Mouse (Mus musculus) mesoderm, embryonic 11.5 days (tissue): ENCODE measurements at regions not wholly inside any gene's neighbourhood (a gene's known extent, or its start where the extent isn't known, plus 50 kb on each side); places are given as distances from the start of the nearest gene placed in this dataset.

Experiments
- DNase-seq: peaks from one replicate; pipeline ENCODE4 v3.0.0-alpha.2; 2012; ENCODE audit warnings: low read depth, low spot score

DNA sequence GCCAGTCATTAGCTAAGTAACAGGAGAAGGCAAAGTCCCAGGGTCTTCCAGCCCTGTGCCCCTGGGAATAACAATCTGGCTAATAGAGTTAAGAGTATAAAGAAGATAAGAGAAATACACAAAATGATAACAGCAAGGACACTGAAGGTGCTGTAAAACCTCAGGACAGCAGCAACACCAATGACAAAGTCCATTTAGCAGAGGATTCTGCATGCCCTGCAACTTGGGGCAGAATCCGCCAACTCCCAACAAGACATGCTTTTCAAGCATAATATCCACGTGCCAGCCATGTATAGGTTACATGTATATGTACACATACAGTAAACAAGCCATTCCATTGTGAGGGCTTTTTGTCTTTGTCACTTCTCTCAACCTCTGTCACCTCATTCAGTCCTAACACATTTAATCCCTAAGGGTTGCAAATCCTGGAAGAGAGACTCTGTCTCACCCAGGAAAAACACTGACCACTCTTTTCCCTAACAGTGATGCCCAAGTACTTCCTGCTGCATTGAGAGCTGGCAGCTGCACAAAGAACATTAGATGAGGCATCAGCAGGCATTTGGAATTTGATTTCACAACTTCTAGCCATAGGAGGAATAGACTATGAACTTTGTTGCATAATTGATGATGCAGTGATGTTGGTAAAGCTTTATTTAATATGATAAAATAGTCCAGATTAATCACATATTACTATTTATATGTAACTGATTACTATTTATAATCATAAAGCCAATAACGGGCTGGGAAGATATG lies 105.8 kb upstream of the Slc4a7 start:
- no peak for DNase-seq

DNA sequence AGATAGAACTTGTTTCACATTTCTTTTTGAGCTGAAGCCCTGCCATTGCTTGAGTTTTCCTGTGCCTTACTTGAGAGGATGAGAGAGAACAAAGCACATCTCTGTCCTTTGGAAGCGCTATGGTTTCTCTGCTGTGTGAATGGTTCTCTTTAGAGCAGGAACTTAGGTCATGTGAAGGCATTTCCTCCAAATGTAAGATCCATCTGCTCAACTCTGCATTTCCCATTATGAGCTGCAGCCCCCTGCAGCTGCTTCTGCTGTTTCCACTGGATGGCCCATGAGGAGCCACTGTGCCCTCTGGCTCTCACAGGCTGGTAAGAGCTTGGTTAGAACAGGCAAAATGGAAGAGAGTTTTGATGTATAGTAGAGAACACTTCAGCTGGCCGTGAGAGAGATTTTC lies 102.5 kb upstream of the Slc4a7 start:
- DNase-seq, result peak; percentile 41

GRCm38 (mm10) chr14:14599990-14600389 lies 102.1 kb upstream of the Slc4a7 start:
- DNase-seq, result no peak

DNA sequence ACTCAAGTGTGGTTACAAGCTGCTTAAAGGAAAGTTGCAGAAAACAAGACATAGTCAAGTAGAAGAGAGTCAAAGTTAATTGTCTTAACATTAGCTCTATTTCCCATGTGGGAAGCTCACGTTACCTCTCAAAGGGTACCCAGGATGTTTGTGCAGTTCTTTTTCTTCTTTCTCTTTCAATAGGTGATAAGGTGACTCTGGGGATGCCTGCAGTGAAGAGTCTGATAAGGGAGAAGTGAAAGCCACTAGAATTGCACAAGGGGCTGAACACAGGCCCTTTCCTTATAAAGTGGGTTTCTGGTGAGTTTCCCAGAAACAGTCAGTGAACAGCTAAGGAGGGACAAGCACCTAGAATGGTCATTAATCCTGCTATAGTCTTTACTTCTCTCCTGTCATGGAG lies 98.6 kb upstream of the Slc4a7 start:
- no peak for DNase-seq

DNA sequence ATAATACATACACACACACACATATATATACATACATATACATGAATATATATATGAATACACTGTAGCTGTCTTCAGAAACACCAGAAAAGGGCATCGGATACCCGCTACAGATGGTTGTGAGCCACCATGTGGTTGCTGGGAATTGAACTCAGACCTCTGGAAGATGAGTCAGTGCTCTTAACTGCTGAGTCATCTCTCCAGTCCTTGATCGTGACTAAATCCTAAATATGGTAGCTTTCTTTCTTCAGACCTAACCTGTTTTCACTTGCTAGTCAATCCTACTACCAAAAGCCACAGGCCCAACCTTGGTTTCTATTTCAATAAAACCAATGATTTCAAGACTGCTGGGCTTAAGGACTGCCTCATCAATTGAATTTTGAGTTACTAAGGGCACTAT lies 95.0 kb upstream of the Slc4a7 start:
- DNase-seq, result no peak

GRCm38 (mm10) chr14:14612245-14612644 lies 89.8 kb upstream of the Slc4a7 start:
- peak; percentile 47 for DNase-seq

- DNase-seq, result no peak
These were observed 81.8 kb upstream of the Slc4a7 start for GRCm38 (mm10) chr14:14620316-14620715.

- DNase-seq, result no peak
These were observed 73.4 kb upstream of the Slc4a7 start for GRCm38 (mm10) chr14:14628673-14629072.

- no peak for DNase-seq
These were observed 70.3 kb upstream of the Slc4a7 start for GRCm38 (mm10) chr14:14631750-14632149.

DNA sequence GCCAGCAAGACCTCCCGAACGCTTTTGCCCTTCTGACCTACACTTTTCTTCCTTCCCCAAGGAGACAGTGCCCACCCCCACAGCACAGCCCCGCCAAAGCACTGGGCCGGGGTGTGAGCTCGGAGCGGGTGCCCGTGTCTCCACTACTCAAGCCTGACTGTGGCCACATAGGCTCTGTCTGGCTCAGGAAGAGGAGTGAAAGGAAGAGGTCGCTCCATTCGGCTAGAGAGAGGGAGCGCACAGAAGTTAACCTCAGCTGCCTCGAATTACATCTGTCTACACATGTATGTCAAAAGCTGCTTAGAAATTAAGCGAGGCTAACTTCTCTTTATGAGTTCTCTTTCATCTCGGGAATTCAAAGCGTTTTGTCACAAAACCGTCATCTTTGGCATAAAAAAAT lies 69.6 kb upstream of the Slc4a7 start:
- DNase-seq, result peak; percentile 43

DNA sequence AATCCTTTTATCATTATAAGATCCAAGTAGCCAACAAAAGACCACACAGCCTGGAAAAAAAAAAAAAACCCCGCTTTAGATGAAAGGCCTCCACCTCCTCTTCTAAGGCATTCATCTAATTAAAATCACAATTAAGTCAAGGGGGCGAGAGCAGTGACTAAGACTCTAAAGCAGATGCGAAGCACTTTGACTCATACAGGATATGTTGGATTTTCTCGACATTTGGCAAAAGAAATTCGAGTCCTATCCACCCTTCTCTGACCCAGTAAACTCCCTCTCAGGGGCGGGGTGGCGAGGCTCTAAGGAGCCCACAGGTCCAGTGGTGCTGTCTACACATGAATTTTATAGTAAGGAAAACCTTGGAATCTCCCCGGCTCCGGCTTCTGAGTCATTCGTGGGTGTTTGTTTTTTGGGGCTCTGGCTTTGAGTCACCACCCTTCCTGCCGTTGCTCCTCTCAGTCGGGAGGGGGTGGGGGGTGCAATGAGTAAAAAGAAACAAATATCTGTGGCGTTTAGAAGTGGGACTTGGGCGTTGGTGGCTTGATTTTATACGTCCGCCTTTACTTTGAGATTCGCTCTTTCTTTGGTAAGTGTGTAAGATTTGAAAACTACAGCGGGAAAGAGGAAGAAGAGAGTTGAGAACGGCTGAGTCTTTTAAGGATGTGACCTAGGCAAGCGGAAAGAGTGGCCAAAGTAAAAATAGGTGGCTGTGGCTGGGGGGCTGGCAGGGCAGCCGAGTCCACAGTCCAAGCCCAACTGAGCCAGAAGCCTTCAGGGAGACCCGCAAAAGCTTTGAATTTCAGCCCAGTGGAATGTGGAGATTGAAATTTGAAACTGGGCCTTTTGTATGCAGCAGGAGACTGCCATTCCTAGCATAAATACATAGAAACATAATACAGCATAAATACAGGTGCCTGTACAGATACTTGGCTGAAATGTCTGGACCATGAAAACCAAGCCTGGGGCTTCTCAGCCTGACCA lies 68.8 kb upstream of the Slc4a7 start:
- peak; percentile 41 for DNase-seq

DNA sequence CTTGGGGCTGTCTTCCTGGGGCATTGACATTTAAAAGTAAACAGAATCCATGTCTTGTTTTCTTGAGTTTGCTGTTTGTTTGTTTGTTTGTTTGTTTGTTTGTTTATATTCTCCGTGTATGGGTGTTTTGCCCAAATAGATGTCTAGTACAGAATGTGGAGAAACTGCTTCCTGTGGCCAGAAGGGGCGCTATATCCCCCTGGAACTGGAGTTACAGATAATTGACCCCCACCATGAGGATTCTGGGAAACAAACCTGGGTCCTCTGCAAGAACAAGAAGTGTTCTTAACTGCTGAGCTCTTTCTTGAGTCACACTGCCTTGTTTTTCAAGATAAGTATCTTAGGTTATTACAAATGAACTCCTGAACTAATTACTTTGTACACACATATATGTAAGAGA lies 68.1 kb upstream of the Slc4a7 start:
- DNase-seq, result no peak

DNA sequence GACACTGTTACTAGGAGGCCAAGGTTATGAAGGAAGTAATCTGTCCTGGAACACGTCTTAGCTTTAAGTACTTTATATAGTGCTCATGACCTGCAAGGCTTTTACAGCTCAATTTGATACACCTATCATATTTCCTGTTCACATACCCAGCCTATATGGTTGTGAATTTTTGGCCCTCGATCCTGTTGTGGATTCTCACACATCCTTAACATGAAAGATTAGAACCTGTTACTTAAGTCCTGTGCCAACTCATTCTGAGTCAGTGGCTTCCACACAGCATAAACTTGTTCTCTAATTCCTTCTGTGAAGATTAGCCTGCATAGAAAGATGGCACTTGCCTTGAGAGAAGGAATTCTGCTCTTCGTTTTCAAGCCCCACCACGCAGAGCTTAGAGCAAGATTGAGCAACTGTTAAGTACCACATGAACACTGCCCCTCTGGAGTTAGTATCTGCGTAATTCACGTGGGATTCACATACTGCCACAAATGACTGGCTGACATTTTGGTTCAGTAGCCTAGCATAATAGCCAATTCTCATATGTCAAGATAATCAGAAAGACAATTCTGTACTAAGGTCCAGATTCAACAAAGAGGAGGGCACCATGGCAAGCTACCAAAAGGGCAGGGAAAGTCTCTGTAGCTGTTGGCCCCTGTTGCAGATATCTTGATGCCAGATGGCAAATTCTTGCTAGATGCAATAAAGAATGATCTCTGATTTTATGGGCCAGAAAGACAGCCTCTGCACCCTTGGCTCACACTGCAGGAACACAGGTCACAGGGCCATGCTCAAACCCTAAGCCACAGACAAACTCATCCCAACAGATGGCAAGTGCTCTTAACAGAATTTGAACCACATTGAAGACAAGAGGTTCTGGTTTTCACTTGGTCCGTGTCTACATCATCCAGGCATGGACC lies 62.7 kb upstream of the Slc4a7 start:
- no peak for DNase-seq

DNA sequence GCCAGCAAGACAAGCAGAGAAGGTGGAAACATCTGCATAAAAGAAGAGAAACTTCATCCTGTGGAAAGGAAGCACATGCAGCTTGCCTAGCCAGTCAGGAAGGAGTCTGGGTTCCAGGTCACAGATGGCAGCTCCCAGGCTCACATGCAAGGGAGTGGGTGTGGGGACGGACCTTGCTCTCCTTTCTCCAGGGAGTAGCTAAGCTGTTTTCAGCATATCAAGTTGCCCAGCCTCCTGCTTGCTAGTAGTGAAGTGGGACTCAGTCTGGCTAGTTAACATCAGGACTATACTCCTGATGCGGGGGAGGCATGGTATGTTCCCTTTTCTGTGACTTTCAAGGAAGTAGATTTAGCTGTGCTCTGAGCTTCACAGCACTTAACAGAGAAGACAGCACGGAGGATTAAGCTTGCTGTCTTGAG lies 62.0 kb upstream of the Slc4a7 start:
- no peak for DNase-seq

DNA sequence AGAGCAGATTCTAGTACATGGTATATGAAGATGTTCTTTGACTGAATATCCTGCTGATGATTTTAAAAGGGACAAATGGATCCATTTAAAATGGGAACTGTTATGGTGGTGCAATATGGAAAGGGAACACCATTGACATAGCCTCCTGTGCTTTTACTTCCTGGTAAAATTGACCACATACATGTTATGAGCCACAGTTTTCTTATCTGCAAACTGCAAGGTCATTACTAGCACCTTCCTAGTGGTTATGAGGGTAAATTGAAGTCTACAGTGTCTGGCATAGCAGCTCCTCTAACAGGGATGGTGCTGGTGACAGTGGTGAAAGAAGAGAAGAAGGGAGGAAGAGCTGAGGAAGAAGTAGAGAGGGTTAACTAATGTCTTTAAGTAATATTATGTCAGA lies 61.5 kb upstream of the Slc4a7 start:
- no peak for DNase-seq

DNA sequence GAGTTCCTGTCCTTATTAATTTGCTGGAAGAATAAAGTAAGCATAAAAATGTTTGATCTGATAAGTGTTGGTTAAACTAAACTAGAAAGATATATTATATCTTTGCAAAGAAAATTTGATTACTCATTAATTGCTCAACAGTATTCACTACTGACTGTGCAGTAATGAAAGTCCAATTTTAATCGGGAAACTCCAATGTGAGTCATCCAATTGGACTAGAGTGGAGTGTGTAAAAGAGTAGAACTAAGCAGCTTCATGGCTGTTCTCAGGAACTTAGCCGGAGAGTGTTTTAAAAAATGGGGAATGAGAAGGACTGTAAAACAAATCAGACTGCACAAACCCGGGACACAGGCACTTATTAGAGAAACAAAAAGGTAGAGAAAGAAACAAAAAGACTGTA lies 58.5 kb upstream of the Slc4a7 start:
- no peak for DNase-seq

DNA sequence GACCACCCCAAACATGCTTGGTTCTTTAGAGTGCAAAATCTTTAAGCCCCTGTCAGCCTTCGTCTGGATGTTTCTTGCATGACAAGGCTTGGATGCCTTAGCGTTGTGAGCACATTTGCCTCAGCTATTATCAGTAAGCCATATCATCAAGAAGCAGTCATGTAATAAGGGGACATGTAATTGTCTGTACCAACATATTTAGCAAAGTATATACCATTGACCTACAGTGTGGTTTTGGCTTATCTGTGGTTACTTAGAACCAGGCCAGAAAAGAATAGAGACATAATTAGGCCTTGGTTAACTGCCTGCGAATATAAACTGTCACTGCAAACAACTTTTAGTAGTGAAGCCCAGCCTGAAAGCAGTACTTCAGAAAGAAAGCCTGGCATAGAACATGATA lies 57.0 kb upstream of the Slc4a7 start:
- no peak for DNase-seq
